Mouse (Mus musculus): Measurements from ENCODE around the gene E130309D02Rik.

Gene E130309D02Rik

DNA sequence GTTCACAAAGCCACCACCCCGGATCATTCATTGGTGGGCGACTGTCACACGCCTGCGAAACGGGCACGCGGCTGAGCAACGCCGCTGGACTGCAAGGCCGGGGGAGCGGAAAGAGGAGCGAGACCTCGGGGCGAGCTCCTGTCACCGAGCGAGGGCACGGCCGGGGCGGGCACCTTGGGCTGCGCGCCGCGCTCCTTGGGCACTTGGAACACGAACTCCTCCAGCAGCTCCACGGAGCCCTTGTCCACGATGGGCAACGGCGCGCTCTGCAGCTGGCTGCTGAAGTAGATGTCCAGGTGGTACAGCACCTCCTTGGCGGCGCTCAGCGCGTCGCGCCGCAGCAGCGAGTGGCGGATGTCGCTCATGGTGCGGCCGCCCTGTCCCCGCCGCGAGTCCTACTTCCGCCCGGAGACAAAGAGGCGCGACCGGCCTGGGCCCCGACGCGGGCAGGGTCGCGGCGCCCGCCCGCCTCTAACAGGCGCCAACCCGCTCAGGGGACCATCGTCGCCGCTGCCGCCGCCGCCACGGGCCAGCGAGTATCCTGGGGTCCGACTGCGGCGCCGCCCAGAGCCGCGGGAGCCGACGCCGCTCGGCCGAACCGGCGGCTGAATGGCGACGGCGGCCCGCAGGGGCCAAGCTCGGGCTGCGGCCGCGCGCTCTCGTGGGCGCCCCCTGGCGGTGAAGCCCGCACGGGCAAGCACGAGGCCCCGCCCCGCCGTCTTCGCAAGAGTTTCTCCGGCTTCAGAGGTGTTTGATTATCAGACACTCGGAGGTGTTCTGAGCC is at the start of gene E130309D02Rik:
Gene E130309D02Rik, minus strand, starts transcription at position 631 of the 784 bp plus-strand sequence.
- peak; percentile 92 for DNase-seq (ENCODE audit: extremely low spot score, low spot score)

DNA sequence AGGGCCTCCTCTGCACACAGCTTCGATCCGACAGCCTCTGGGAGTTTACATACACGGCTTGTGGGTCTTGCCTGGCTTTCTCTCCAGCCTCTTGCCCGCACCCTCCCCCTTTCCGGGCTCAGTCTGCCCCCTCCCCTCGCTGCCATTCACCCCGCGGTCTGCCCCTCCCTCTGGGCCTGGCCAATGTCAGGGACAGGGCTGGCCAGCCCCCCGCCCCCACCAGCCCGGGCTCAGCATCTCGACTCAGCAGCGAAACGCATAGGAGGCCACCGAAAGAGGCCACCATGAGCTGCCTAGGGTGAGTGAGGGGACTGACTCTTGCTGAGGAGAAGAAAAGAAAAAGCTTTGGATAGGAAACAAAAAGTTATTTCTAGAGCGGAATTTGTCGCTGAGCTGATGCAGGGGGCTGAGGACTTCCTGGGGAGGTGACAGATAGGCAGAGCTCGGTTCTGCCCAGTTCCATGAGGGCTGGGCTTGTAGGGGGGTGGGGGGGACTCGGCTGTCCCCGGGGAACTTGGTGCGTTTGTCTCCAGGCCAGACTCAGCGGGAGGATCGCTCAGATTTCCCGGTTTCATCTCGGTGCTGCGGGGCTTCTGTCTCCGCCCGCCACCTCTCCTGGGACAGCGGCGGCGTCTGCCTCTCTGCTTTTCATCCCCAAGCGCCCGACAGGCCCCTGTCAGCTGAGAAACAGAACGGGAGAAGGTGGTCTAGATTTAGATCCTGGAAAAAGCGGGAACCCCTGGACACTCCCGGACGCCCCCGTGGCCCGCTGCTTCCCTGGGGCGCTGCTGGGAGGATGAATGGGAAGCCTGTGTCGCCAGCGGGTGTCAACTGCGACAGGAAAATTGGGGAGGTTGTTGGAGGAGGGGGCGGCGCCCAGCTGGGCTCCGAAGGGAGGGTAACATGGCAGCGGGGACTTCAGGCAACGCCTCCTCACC is 48.8 kb upstream of the E130309D02Rik start:
- DNase-seq (ENCODE audit: extremely low spot score, low spot score): peak; percentile 68

DNA sequence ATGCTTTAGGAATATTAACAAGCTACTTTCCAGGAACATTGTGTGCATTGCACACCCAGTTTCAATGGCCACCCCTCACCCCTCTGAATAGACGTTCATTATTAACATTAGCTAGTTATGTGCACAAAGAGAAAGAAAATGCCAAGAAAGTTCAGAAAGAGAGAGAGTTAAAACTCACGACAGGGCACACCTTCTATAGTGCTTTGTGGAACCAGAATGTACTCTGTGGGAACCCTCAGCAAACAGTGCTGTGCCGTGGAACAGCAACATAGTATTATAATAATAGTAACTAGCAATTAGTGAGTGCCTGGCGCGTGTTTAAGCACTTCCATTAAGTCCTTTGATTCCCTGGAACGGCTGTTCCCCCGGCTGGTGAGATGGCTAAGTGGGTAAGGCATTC is 46.3 kb upstream of the E130309D02Rik start:
- DNase-seq (ENCODE audit: extremely low spot score, low spot score): no peak

DNA sequence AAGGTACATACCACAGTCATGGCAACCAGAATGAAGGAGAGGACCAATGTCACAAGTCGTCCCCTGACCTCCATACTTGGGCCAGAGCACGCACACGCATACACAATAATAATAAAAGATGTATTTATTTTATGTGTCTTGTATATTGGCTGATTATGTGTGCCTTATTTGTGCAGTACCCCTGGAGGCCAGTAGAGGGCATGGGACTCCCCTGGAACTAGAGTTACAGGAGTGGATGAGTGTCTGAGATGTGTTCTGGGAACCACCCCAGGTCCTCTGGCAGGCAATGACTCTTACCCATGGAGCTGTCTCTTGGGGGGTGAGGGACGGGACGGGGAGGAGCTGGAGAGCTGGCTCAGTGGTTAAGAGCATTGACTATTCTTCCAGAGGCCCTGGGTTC is 44.8 kb upstream of the E130309D02Rik start:
- DNase-seq (ENCODE audit: extremely low spot score, low spot score): no peak

DNA sequence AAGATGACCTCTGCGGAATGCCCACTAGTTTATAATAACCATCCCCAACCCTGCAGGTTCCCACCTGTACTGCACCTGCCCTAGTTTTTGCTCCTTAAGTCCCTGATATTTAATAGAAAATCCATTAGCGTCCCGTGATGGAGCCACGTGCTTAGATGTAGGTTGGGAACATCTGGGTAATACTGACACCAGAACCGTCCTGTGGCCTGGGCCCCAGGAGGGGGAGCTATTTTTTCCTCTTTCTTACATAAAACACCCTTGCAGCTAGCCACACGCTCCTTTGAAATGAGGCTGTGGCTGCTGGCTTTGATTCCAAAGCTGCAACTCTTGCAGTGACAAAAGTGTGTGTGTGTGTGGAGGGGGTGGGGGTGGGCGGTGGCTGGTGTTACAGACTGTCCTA is 44.1 kb upstream of the E130309D02Rik start:
- no peak for DNase-seq (ENCODE audit: extremely low spot score, low spot score)

DNA sequence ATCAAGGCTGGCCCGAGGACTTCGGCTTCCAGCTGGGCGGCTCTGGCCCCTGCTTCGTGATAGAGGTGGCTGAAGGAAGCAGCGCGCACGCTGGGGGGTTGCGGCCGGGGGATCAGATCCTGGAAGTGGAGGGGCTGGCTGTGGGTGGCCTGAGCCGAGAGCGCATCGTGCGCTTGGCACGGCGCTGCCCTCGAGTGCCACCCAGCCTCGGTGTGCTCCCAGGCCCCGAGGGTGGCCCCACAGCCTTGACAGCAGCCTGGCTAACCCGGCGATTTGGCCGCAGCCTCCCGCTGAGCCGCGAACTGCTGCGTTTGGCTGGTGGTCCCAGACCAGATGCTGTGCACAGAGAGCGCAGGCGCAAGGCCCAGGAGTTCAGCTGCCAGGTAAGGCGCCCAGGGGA is 42.4 kb upstream of the E130309D02Rik start:
- no peak for DNase-seq (ENCODE audit: extremely low spot score, low spot score)

DNA sequence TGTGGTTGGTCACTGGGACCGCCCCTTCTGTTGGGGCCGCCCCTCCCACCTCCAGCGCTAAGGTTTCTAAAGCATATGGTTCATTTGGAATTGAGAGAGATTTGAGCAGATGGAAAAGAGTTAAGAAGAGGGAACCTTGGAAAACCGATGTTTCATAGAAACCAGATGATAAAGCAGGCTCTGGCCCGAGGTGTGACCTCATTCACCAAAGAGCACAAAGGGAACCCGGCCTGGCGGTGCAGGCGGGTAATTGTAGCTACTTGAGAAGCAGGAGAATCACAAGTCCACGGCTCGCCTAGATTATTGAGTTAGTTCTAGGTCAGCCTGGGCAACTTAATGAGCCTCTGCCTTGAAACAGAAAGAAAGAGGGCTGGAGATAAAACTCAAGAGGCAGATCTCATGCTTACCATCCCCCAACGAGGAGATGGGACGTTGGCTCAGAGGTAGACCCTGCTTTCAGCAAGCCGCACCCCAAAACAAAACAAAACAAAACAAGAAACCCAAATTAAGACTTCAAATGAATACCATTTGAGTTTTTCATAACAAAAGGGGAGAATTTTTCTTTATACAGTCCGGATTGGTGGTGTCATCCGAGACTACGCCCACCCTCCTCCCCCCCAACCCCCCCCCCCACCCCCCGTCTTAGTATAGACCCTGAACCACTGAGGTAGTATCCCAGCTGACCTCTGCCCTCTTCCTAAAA is 41.7 kb upstream of the E130309D02Rik start, which contains the start of gene Grid2ip:
Gene Grid2ip, plus strand, starts transcription at position 653 of the 703 bp plus-strand sequence.
- DNase-seq (ENCODE audit: extremely low spot score, low spot score): no peak

DNA sequence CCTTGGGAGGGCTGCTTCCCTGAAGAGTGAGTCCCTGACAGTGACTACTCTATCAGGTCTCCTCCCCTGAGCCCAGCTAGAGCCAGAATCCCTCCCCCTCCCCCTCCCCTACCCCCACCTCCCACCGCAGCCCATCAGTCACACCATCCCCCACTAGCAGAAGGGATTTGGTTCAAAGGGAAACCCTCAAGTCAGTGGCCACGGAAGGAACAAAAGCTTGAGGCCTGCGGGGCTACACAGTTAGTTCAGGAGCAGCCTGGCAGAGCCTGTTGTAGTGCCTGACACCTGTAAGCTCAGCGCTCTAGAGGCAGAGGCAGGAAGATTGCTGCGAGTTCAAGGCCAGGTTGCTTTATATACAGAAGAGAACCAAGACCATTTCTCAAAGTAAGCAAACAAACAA is 40.9 kb upstream of the E130309D02Rik start:
- no peak for DNase-seq (ENCODE audit: extremely low spot score, low spot score)

DNA sequence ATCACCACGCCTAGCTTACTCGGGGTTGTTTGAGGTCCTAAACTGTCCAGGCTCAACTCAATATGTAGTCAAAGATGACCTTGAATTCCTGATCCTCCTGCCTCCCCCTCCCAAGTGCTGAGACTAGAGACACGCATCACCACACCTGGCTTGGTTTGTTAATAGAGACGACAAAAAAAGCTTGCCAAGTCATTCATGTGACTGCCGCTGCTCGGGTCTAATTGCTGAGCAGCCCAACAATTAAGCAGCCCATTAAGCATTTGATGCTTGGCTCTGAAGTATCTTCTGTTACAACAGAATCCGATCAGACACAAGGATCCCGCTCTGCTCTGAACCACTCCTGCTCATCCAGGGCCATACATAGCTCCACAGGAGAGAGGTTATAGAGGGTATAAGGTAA is 31.2 kb upstream of the E130309D02Rik start:
- DNase-seq (ENCODE audit: extremely low spot score, low spot score): no peak

DNA sequence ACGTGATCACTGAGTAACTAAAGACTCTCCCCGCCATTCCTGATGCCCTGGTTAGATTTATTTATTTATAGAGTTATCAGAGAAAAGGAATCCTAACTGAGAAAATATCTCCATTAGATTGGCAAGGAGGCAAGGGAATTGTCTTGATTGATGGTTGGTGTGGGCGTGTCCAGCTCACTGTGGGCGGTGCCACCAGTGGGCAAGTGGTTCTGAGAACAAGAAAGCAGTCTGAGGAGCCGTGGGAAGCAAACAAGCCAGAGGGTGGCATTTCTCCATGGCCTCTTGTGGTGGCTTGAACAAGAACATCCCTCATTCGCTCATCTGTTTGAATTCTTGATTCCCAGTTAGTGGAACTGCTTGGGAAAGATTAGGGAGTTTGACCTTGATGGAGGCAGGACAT is 24.4 kb upstream of the E130309D02Rik start:
- no peak for DNase-seq (ENCODE audit: extremely low spot score, low spot score)

DNA sequence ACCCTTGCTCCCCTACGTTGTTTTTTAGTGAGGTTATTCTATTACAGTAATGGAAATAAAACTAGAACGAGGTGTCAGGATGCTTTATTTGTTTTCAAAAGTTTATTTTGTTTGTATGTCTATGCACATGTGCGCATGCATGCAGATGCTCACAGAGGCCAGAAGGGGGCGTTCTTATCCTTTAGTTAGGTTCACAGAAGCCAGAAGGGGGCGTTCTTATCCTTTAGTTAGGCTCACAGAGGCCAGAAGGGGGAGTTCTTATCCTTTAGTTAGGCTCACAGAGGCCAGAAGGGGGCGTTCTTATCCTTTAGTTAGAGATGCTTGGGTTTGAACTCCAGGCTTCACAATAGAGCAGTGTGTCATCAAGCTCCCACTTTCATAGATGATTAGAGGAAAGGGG is 21.4 kb upstream of the E130309D02Rik start:
- DNase-seq (ENCODE audit: extremely low spot score, low spot score): no peak

DNA sequence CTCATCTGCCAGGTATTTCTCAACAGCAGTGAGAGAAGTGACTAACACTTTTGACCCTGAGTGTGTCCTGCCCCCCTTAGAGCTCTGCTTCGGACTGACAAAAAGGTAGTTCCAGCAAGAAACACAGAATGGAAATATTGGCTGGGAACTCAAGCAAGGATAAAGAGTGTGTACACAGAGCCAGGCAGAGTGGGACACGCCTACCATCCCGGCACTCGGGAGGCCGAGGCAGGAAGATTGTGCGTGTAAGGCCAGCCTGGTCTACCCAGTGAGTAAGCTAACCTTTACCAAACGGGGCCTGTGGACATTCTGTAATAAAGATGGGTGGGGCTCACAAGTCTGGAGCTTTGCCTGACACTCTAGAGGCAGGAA is 19.9 kb upstream of the E130309D02Rik start:
- no peak for DNase-seq (ENCODE audit: extremely low spot score, low spot score)

DNA sequence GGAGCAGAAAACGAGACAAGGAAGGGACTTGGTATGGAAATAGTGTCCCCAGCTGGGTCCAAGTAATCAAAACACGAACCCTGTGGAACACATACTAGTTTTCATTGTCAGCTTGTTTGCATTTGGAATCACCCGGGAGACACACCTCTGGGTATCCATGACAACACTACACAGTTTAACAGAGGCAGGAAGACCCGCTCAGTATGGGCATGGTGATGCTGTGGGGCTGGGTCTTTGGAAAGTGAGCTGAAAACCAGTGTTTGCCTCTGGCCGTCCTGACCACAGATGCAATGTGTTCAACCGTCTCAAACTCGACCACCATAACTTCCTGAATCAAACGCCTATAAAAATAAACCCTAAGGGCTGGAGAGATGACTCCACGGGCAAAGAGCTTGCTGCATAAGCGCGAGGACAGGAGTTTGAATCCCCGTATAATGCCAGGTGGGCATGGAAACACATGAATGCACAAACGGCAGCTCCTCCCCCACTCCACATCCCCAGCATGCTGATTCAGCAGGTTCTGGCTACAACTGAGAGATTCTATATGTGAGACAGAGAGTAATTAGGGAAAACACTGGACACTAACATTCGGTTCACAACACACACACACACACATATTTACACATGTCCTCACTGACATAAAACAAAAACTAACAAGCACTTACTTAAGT is 19.4 kb upstream of the E130309D02Rik start:
- DNase-seq (ENCODE audit: extremely low spot score, low spot score): no peak

DNA sequence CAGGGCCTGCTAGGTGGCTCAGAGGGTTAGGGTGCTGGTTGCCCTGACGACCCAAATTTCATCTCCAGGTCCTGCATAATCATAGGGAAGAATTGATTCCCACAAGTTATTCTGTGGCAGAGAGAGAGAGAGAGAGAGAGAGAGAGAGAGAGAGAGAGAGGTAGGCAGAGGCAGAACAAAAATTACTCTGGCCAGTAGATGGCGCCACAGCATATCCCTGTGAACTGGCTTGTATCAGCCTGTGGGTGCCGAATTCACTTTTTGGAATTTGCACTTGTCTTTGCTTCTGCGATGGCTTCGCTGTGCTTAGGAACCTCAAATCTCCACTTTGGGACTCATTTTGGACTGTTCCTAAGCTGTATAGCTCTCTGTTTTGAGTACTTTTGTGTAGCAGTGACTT is 18.7 kb upstream of the E130309D02Rik start:
- peak; percentile 65 for DNase-seq (ENCODE audit: extremely low spot score, low spot score)

DNA sequence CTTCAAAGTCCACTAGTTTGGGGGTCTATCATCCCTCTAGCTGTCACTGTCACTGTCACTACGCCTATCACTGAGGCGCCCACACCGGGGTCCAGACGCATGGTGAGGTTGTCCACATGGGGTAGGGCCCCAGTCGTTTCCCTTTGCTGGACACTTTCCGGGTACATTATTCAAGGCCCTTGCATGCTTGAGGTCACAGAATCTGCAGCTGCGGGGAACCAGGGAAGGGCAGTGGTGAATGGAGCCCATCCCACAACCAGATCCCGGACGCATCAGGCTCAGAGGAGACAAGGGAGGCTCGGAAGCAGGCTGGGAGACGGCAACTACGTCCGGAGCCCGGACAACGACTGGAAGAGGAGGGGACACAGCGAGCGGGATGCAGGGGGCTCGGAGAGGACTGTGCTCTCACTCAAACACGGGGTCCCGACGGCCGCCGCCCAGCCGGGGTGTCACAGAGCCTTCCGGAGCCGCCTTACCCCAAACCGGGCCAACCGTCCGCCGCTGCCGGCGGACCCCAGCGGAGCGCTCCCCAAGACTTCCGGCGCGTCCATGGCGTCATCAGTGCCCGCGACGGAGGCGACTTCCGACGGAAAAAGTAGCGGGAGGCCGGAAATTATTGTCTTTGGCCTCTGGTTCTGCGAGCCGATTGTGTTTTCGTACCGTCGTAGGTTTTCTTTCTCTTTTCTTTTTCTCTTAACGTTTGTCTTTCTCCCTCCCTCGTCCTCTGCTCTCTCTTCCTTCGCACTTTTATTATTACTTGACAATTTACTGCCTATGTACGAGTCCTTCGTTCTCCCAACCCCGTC is 13.7 kb upstream of the E130309D02Rik start, which contains the start of gene Zdhhc4:
Gene Zdhhc4, minus strand, starts transcription at position 567 of the 806 bp plus-strand sequence.
- peak; percentile 89 for DNase-seq (ENCODE audit: extremely low spot score, low spot score)

DNA sequence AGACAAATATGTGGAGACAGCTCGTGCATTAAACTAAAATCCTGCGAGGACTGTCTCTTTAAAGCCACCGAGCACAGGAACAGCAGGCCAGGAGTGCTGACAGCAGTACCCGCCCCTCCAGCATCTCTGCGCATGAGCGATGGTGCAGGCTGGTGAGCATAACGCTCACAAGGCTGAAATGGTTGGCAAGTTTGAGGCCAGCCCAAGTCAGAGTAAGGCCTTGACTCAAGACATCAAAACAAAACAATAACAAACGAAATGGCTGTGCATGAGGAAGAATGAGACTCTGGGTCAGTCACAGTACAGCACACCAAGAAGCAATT is 2.1 kb upstream of the E130309D02Rik start:
- DNase-seq (ENCODE audit: extremely low spot score, low spot score): no peak

DNA sequence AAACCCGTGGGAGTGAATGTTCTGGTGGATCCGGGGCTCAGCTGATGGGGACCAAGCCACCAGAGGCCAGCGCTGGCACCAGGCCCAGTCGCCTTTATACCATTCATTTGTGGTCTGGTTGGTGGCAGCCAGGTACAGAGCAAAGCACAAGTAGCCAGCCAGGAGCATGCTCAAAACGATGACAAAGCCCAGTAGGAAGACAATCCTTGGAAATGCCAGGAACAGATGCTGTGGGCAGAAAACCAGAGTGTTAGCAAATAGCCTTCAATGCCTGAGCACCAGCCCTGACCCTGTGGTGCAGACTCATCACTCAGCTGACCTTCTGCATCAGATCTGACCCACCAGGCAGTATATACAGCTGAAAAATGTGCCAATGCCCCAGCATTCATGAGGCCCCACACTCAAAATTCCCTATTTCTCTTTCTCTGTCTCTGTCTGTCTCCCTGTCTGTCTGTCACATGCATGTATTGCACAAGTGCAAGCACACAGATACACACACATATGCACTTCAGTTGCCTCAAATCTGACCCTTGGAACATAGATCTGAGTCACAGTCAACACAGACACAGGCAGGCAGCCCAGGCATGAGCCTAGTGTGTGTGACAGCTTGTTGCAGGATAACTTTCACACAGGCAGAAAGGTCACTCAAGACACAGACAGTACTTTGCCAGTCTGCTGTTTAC is 1.6 kb upstream of the E130309D02Rik start:
- DNase-seq (ENCODE audit: extremely low spot score, low spot score): no peak

DNA sequence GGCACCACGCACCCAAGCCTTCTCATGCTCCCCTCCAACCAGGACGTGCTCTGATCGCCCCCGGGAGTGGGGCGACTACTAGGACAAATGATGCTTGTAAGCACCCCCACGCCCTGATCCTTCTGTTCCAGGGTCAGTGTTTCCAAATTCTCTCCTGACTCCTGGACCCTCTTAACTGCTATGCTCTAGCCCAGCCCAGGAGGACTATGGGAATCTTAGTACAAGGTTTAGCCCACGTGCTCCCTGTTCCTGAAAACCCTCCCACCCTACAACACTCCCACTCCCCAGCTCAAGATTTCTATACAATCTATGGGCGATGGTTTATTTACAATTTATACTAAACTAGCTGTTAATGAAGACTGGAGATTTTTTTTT is 341 bp upstream of the E130309D02Rik start:
- no peak for DNase-seq (ENCODE audit: extremely low spot score, low spot score)

DNA sequence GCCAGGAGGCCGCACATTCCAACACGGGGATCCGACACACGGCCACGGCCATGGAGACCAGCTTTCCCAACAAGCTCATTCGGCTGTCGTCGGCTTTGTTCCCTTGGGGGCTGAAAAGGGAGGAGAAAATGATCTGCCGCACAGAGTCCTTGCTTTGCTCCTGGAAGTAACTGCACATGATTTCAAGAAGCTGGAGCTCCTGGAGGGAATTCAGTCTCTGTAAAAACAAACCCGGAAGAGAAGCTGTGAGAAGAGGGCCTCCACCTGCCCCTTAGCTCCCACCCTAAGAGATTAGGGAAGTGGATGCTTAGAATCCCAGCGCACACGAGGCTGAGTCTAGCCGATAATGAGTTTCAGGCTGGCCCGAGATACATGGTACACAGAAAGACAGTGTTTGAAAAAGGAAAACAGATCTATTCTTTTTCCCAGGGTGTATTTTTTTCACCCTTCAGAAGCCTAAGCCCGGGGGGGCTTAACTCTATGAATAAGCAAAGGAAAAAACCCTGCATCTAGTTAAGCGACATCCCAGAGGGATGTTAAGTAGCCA is 904 bp downstream of the E130309D02Rik start:
- DNase-seq (ENCODE audit: extremely low spot score, low spot score): peak; percentile 47

DNA sequence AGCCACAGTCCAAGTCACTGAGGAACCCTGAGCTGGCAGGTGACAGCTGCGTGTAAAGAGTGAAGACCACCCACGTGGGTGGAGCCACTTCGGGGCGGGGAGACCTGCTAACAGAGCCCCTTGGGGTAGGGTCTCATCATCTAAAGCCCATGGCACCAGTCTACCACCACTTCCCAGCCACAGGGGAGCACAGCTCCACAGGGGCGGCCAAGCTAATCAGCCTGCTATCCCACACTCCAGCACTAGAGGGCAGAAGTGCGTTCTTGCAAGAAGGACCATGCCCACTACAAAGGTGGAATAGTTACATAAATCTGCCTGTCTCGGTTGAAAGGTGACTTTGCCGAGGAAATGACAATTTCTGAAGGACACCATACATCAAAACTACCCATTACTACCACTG is 3.3 kb downstream of the E130309D02Rik start:
- DNase-seq (ENCODE audit: extremely low spot score, low spot score): peak; percentile 77

All from neural tube, embryonic 10.5 days (tissue).